In the genomic region with DNA sequence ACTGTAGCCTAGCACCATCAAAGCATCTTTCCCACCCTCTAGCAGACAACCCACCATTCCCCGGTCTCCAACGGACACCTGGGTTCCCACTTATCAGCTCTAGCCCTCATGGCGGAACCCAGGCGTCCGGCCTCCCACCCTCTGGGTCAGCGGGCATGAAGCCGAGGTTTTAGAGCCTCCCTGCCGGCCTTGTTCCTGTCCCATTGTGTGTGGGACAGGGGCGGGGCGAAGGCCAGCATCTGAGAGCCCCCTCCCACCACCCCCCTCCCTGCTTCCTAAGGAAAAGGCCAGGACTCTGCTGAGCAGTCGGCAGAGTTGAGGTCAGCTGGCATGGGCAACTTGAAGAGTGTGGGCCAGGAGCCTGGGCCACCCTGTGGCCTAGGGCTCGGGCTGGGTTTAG, we compare ENCODE assay signal across 9 mouse cellular contexts. TPM values are rescaled to one million over a fixed set of nuclear protein-coding genes. Genes with fewer than 3 reads are reported as not detected.
DNase-seq lines count a peak whose midpoint lies in the region; ATAC-seq lines count a peak whose summit lies in the region.
"Had no signal": no experiment of that assay in that cellular context is flagged by ENCODE, and none has a peak within 500 bp of the region (broad histone marks: within the 10 kb centered on the region; RNA-seq: fewer than 3 reads in every experiment).

A gene (plus strand): TSS at position 303 of the 400 bp plus-strand sequence.

- no peak within 1 kb of the TSS for H3K4me2 ChIP-seq in embryonic facial prominence, embryonic 15.5 days (replicated peaks)
- H3K4me2 ChIP-seq in hindbrain, embryonic 13.5 days: no peak within 1 kb of the TSS
- peak within 1 kb of the TSS; percentile 37 for H3K4me2 ChIP-seq in liver, embryonic 11.5 days
- H3K4me2 ChIP-seq: midbrain, embryonic 12.5 days had no signal

- H3K4me3 ChIP-seq in embryonic facial prominence, embryonic 15.5 days (replicated peaks): 0 out of 2 replicates have a peak within 1 kb of the TSS, but pooled peaks have one; percentile 4
- peak within 1 kb of the TSS; percentile 7; the same call in 1 of the 2 replicates for H3K4me3 ChIP-seq in hindbrain, embryonic 13.5 days
- peak within 1 kb of the TSS; percentile 22 for H3K4me3 ChIP-seq in liver, embryonic 11.5 days (ENCODE audit: low read depth, low read length)
- H3K4me3 ChIP-seq: midbrain, embryonic 12.5 days had no signal

- no peaks in the 10 kb centered on the region for H3K4me1 ChIP-seq in embryonic facial prominence, embryonic 15.5 days
- H3K4me1 ChIP-seq in hindbrain, embryonic 13.5 days (replicated peaks): peaks cover 4% of the 10 kb centered on the region; the same call in 1 of the 2 replicates
- H3K4me1 ChIP-seq in liver, embryonic 11.5 days (replicated peaks; ENCODE audit: control insufficient read depth, insufficient read depth, low read length): peaks cover 4% of the 10 kb centered on the region
- H3K4me1 ChIP-seq: midbrain, embryonic 12.5 days had no signal

- peak; percentile 57 to 72 for DNase-seq in adrenal gland, postnatal 36 days
- no peak for DNase-seq in liver, embryonic 11.5 days (ENCODE audit: low spot score)
- no peak for DNase-seq in right cerebral cortex, postnatal 4 days
- no peak for DNase-seq in spleen, adult 12 weeks (ENCODE audit: low spot score)
- DNase-seq in natural killer cell, adult 2 months (ENCODE audit: low spot score in 2 of 2): no peak

- H3K27ac ChIP-seq in embryonic facial prominence, embryonic 15.5 days (replicated peaks): no peak within 1 kb of the TSS
- no peak within 1 kb of the TSS for H3K27ac ChIP-seq in hindbrain, embryonic 13.5 days
- H3K27ac ChIP-seq in liver, embryonic 11.5 days (ENCODE audit: low read depth, low read length): no peak within 1 kb of the TSS
- H3K27ac ChIP-seq: midbrain, embryonic 12.5 days had no signal

- 59% methylated on average over 12 of the region's 12 CpGs for WGBS in embryonic facial prominence, embryonic 15.5 days
- WGBS in hindbrain, embryonic 13.5 days: 31% methylated on average over 12 of the region's 12 CpGs
- 43% methylated on average over 12 of the region's 12 CpGs for WGBS in liver, embryonic 11.5 days

- H3K9ac ChIP-seq in embryonic facial prominence, embryonic 15.5 days: no peak within 1 kb of the TSS
- H3K9ac ChIP-seq in hindbrain, embryonic 13.5 days: peak within 1 kb of the TSS; percentile 43; the same call in 1 of the 2 replicates
- H3K9ac ChIP-seq in liver, embryonic 11.5 days (ENCODE audit: low read depth, low read length): no peak within 1 kb of the TSS
- H3K9ac ChIP-seq: midbrain, embryonic 12.5 days had no signal

- H3K9me3 ChIP-seq in embryonic facial prominence, embryonic 15.5 days (replicated peaks): no peaks in the 10 kb centered on the region
- H3K9me3 ChIP-seq in hindbrain, embryonic 13.5 days: no peaks in the 10 kb centered on the region
- no peaks in the 10 kb centered on the region for H3K9me3 ChIP-seq in liver, embryonic 11.5 days (ENCODE audit: control insufficient read depth, low read length)
- H3K9me3 ChIP-seq: midbrain, embryonic 12.5 days had no signal

- no peak for ATAC-seq in embryonic facial prominence, embryonic 15.5 days (ENCODE audit: insufficient number of reproducible peaks, low FRiP score, low TSS enrichment, low read depth)
- ATAC-seq in hindbrain, embryonic 13.5 days (ENCODE audit: low FRiP score): no peak
- ATAC-seq in liver, embryonic 11.5 days (replicated peaks; ENCODE audit: low FRiP score): no peak; the same call in 1 of the 2 replicates
- no peak for ATAC-seq in erythroid progenitor cell, adult 5-6 weeks (replicated peaks; ENCODE audit: low FRiP score, poor library complexity, severe bottlenecking)

- H3K36me3 ChIP-seq in embryonic facial prominence, embryonic 15.5 days: no peaks in the 10 kb centered on the region
- no peaks in the 10 kb centered on the region for H3K36me3 ChIP-seq in hindbrain, embryonic 13.5 days
- no peaks in the 10 kb centered on the region for H3K36me3 ChIP-seq in liver, embryonic 11.5 days (ENCODE audit: control insufficient read depth, insufficient read depth, low read length)
- H3K36me3 ChIP-seq: midbrain, embryonic 12.5 days had no signal

- H3K27me3 ChIP-seq in embryonic facial prominence, embryonic 15.5 days: 0 out of 2 replicates have a peak, but pooled peaks cover 6% of the 10 kb centered on the region
- no peaks in the 10 kb centered on the region for H3K27me3 ChIP-seq in hindbrain, embryonic 13.5 days
- peaks cover 22% of the 10 kb centered on the region for H3K27me3 ChIP-seq in liver, embryonic 11.5 days (replicated peaks; ENCODE audit: control insufficient read depth, insufficient read depth, low read length)
- H3K27me3 ChIP-seq: midbrain, embryonic 12.5 days had no signal

RNA-seq across cellular contexts. Expression of the gene that starts here (rescaled TPM):
- 10 to 100 TPM in 1 of 2 experiments, 1 to 10 TPM in 1; 7.1 to 14.2 TPM for total RNA-seq in adrenal gland, postnatal 36 days (2021)
- 6.5 and 6.9 TPM in 2 replicates for polyA plus RNA-seq in embryonic facial prominence, embryonic 15.5 days (2015; fragmentation: Nextera tagmentation; extraction: Ambion mirVana)
- 9.8 and 10.2 TPM in 2 replicates for polyA plus RNA-seq in hindbrain, embryonic 13.5 days (2015; fragmentation: Nextera tagmentation; extraction: Ambion mirVana)
- polyA plus RNA-seq in liver, embryonic 11.5 days (2014; fragmentation: Nextera tagmentation; extraction: Ambion mirVana): 6.4 and 7.2 TPM in 2 replicates
- not detected in 2 replicates for total RNA-seq in erythroid progenitor cell, adult 5-6 weeks (2015; ENCODE audit: low replicate concordance)
- not detected in 2 replicates for total RNA-seq in erythroid progenitor cell, adult 5-6 weeks (2017; ENCODE audit: low replicate concordance)

Comparison
In these comparisons a context has a peak if more than half of its experiments do, and no peak if none do; other contexts are left out.
1. RNA of the gene that starts here (total RNA-seq): 7.1 to 14.2 TPM in adrenal gland, postnatal 36 days; not detected in erythroid progenitor cell, adult 5-6 weeks; every median in the first group is over 4 times any median in the second.
2. DNase-seq: peak in adrenal gland, postnatal 36 days (2 of 2); none in liver, embryonic 11.5 days (single experiment), right cerebral cortex, postnatal 4 days (single experiment), spleen, adult 12 weeks (single experiment) and natural killer cell, adult 2 months (0 of 2).
3. Peak in every context shown above with its lines, with median percentiles within 50 percentile points of each other: H3K4me3 ChIP-seq.